Mouse (Mus musculus): Measurements from ENCODE around the gene Olfr970. TPM values are rescaled to one million over a fixed set of nuclear protein-coding genes. Genes with fewer than 3 reads are reported as not detected.
"Not testable (repeated sequence)": the region's sequence is repeated elsewhere in the genome, so short reads cannot be mapped to it uniquely, and the experiment has no call there.

Olfr970 gene
- not detected for polyA plus RNA-seq (2012; fragmentation: generic; extraction: Trizol)
- long read RNA-seq, experiment 1 = 0 reads
- long read RNA-seq, experiment 2 = 0 reads

GRCm38 (mm10) chr9:39808560-39808959 lies at the start of gene Olfr970:
Olfr970 (plus strand) TSS chr9:39808860.
- no peaks in the 10 kb centered on the region for H3K36me3 ChIP-seq (ENCODE audit: control insufficient read depth, insufficient read depth)
- no peaks in the 10 kb centered on the region for H3K79me2 ChIP-seq (ENCODE audit: control insufficient read depth, insufficient read depth)
- H3K4me3 ChIP-seq (ENCODE audit: insufficient read depth, poor library complexity, severe bottlenecking) = no peak within 1 kb of the TSS
- TF ChIP-seq CTCF (IDR thresholded peaks at IDR 0.05; ENCODE audit: control insufficient read depth, insufficient read depth, insufficient read length) (no peak), CEBPB (IDR thresholded peaks at IDR 0.05; ENCODE audit: low read depth) (no peak), MYOG (IDR thresholded peaks at IDR 0.05; ENCODE audit: control insufficient read depth, extremely low read depth, insufficient read length) (no peak), MAX (IDR thresholded peaks at IDR 0.05) (no peak), USF1 (IDR thresholded peaks at IDR 0.05; ENCODE audit: low read depth) (no peak), FOSL1 (IDR thresholded peaks at IDR 0.05; ENCODE audit: insufficient read depth, low read length, poor library complexity, severe bottlenecking) (no peak), MYOD1 (IDR thresholded peaks at IDR 0.05; ENCODE audit: control insufficient read depth, insufficient read length, low read depth) (no peak)
- no peaks in the 10 kb centered on the region for H3K79me3 ChIP-seq (ENCODE audit: low read depth)
- H3ac ChIP-seq (ENCODE audit: control insufficient read depth, insufficient read length, low read depth) = no peak within 1 kb of the TSS
- H3K27me3 ChIP-seq (ENCODE audit: control insufficient read depth, insufficient read depth, insufficient read length) = no peaks in the 10 kb centered on the region

DNA sequence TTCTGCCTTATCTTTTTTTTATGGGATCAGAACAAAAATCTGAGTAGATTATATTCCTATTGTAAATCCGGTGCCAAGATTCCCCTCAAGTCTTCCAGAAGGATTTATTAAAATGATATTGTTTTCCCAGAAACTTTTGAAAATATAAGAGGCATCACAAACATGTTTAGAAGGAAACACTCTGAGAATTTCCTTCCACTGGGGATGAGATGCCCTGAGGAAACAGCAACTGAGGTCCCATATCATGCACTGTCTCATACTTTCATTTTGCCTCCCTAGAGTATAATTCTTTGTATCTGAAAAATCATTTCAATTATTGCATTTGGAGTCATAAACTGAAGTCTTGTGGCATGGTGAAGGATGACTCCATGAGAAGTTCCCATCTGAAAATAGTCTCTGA lies 25.5 kb upstream of the Olfr970 start, which contains the start of gene Olfr968:
TSS of gene Olfr968 (minus strand) at position 101 of the 400 bp plus-strand sequence.
- Histone ChIP-seq H3K79me2 (ENCODE audit: control insufficient read depth, insufficient read depth) (no peaks in the 10 kb centered on the region), H3K4me3 (ENCODE audit: insufficient read depth, poor library complexity, severe bottlenecking) (no peak within 1 kb of the TSS), H3ac (ENCODE audit: control insufficient read depth, insufficient read length, low read depth) (no peak within 1 kb of the TSS), H3K79me3 (ENCODE audit: low read depth) (no peaks in the 10 kb centered on the region), H3K36me3 (ENCODE audit: control insufficient read depth, insufficient read depth) (no peaks in the 10 kb centered on the region), H3K27me3 (ENCODE audit: control insufficient read depth, insufficient read depth, insufficient read length) (no peaks in the 10 kb centered on the region)
- TF ChIP-seq MYOD1 (IDR thresholded peaks at IDR 0.05; ENCODE audit: control insufficient read depth, insufficient read length, low read depth) (no peak), CEBPB (IDR thresholded peaks at IDR 0.05; ENCODE audit: low read depth) (no peak), FOSL1 (IDR thresholded peaks at IDR 0.05; ENCODE audit: insufficient read depth, low read length, poor library complexity, severe bottlenecking) (no peak), USF1 (IDR thresholded peaks at IDR 0.05; ENCODE audit: low read depth) (no peak), MYOG (IDR thresholded peaks at IDR 0.05; ENCODE audit: control insufficient read depth, extremely low read depth, insufficient read length) (no peak), CTCF (IDR thresholded peaks at IDR 0.05; ENCODE audit: control insufficient read depth, insufficient read depth, insufficient read length) (no peak), MAX (IDR thresholded peaks at IDR 0.05) (no peak)

DNA sequence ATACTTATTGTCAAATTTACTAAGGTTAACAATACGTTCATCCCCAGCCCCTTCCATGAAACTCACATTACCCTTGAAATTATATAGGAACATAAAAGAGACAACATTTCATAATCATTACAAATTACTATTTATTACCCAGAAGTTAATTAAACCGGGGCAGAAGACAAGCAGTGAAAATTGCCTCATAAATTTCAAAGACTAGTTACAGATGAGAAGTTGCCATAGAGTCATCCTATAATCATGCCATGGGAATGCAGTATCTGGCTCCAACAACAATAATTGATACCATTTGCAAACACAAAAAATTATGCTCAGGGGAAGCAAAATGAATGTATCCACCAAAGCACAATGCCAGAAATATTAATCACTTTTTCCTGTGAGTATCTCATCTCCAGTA lies 18.1 kb upstream of the Olfr970 start, which contains the start of gene Olfr969:
TSS of gene Olfr969 (plus strand) at position 388 of the 400 bp plus-strand sequence.
- no peak for TF ChIP-seq CEBPB (IDR thresholded peaks at IDR 0.05; ENCODE audit: low read depth)
- TF ChIP-seq CTCF (IDR thresholded peaks at IDR 0.05; ENCODE audit: control insufficient read depth, insufficient read depth, insufficient read length) = no peak
- TF ChIP-seq MYOD1 (IDR thresholded peaks at IDR 0.05; ENCODE audit: control insufficient read depth, insufficient read length, low read depth) = no peak
- TF ChIP-seq MYOG (IDR thresholded peaks at IDR 0.05; ENCODE audit: control insufficient read depth, extremely low read depth, insufficient read length) = no peak
- TF ChIP-seq FOSL1 (IDR thresholded peaks at IDR 0.05; ENCODE audit: insufficient read depth, low read length, poor library complexity, severe bottlenecking) = no peak
- no peak for TF ChIP-seq MAX (IDR thresholded peaks at IDR 0.05)
- TF ChIP-seq USF1 (IDR thresholded peaks at IDR 0.05; ENCODE audit: low read depth) = no peak
- H3ac ChIP-seq (ENCODE audit: control insufficient read depth, insufficient read length, low read depth) = no peak within 1 kb of the TSS
- H3K79me2 ChIP-seq (ENCODE audit: control insufficient read depth, insufficient read depth) = no peaks in the 10 kb centered on the region
- H3K27me3 ChIP-seq (ENCODE audit: control insufficient read depth, insufficient read depth, insufficient read length) = no peaks in the 10 kb centered on the region
- no peaks in the 10 kb centered on the region for H3K36me3 ChIP-seq (ENCODE audit: control insufficient read depth, insufficient read depth)
- H3K4me3 ChIP-seq (ENCODE audit: insufficient read depth, poor library complexity, severe bottlenecking) = no peak within 1 kb of the TSS
- H3K79me3 ChIP-seq (ENCODE audit: low read depth) = no peaks in the 10 kb centered on the region

DNA sequence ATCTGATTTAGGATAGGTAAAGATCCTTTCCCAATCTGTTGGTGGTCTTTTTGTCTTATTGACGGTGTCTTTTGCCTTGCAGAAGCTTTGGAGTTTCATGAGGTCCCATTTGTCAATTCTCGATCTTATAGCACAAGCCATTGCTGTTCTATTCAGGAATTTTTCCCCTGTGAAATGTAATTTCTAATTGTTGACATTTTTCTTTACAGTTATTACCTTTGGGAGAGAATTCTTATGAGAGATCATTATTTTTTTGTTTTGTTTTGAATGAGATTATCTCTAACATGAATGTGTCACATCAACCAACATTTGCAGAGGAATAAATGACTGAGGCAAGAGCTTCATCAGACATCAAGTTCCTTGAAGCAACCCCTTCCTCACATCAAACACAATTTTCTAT lies 27.9 kb downstream of the Olfr970 start, which contains the start of gene Olfr971:
TSS of gene Olfr971 (plus strand) at position 301 of the 400 bp plus-strand sequence.
- not testable (repeated sequence) for H3K79me3 ChIP-seq (ENCODE audit: low read depth); H3K36me3 ChIP-seq (ENCODE audit: control insufficient read depth, insufficient read depth); H3K27me3 ChIP-seq (ENCODE audit: control insufficient read depth, insufficient read depth, insufficient read length); H3ac ChIP-seq (ENCODE audit: control insufficient read depth, insufficient read length, low read depth); H3K4me3 ChIP-seq (ENCODE audit: insufficient read depth, poor library complexity, severe bottlenecking); H3K79me2 ChIP-seq (ENCODE audit: control insufficient read depth, insufficient read depth)

- Histone ChIP-seq H3K27me3 (ENCODE audit: control insufficient read depth, insufficient read depth, insufficient read length) (no peaks in the 10 kb centered on the region), H3K79me2 (ENCODE audit: control insufficient read depth, insufficient read depth) (no peaks in the 10 kb centered on the region), H3K4me3 (ENCODE audit: insufficient read depth, poor library complexity, severe bottlenecking) (no peak within 1 kb of the TSS), H3K79me3 (ENCODE audit: low read depth) (no peaks in the 10 kb centered on the region), H3ac (ENCODE audit: control insufficient read depth, insufficient read length, low read depth) (no peak within 1 kb of the TSS), H3K36me3 (ENCODE audit: control insufficient read depth, insufficient read depth) (no peaks in the 10 kb centered on the region)
- TF ChIP-seq CEBPB (IDR thresholded peaks at IDR 0.05; ENCODE audit: low read depth) = no peak
- no peak for TF ChIP-seq CTCF (IDR thresholded peaks at IDR 0.05; ENCODE audit: control insufficient read depth, insufficient read depth, insufficient read length)
- TF ChIP-seq FOSL1 (IDR thresholded peaks at IDR 0.05; ENCODE audit: insufficient read depth, low read length, poor library complexity, severe bottlenecking) = no peak
- no peak for TF ChIP-seq USF1 (IDR thresholded peaks at IDR 0.05; ENCODE audit: low read depth)
- no peak for TF ChIP-seq MYOD1 (IDR thresholded peaks at IDR 0.05; ENCODE audit: control insufficient read depth, insufficient read length, low read depth)
- no peak for TF ChIP-seq MAX (IDR thresholded peaks at IDR 0.05)
- no peak for TF ChIP-seq MYOG (IDR thresholded peaks at IDR 0.05; ENCODE audit: control insufficient read depth, extremely low read depth, insufficient read length)
Observed at GRCm38 (mm10) chr9:39866122-39866521, 57.5 kb downstream of the Olfr970 start, which contains the start of gene Olfr972. Olfr972 (plus strand) TSS chr9:39866422.

Other genes with a start within 250 kb of the Olfr970 start
- gene Olfr959, start 233.3 kb upstream of the Olfr970 start, polyA plus RNA-seq (2012; fragmentation: generic; extraction: Trizol) = not detected
- not detected for gene AW551984, start 204.5 kb upstream of the Olfr970 start, polyA plus RNA-seq (2012; fragmentation: generic; extraction: Trizol)
- not detected for gene Olfr148, start 198.2 kb upstream of the Olfr970 start, polyA plus RNA-seq (2012; fragmentation: generic; extraction: Trizol)
- not detected for gene Olfr960, start 187.5 kb upstream of the Olfr970 start, polyA plus RNA-seq (2012; fragmentation: generic; extraction: Trizol)
- gene Olfr961, start 163.8 kb upstream of the Olfr970 start, polyA plus RNA-seq (2012; fragmentation: generic; extraction: Trizol) = not detected
- gene Olfr963, start 141.7 kb upstream of the Olfr970 start, polyA plus RNA-seq (2012; fragmentation: generic; extraction: Trizol) = not detected
- gene Olfr149, start 101.7 kb upstream of the Olfr970 start, polyA plus RNA-seq (2012; fragmentation: generic; extraction: Trizol) = 0.04 TPM
- gene Olfr965, start 97.5 kb upstream of the Olfr970 start, polyA plus RNA-seq (2012; fragmentation: generic; extraction: Trizol) = not detected
- gene Olfr150, start 77.9 kb upstream of the Olfr970 start, polyA plus RNA-seq (2012; fragmentation: generic; extraction: Trizol) = not detected
- gene Olfr967, start 62.6 kb upstream of the Olfr970 start, polyA plus RNA-seq (2012; fragmentation: generic; extraction: Trizol) = not detected
- gene Olfr968, start 25.6 kb upstream of the Olfr970 start, polyA plus RNA-seq (2012; fragmentation: generic; extraction: Trizol) = not detected
- not detected for gene Olfr969, start 17.9 kb upstream of the Olfr970 start, polyA plus RNA-seq (2012; fragmentation: generic; extraction: Trizol)
- not detected for gene Olfr971, start 28.0 kb downstream of the Olfr970 start, polyA plus RNA-seq (2012; fragmentation: generic; extraction: Trizol)
- gene Olfr972, start 57.6 kb downstream of the Olfr970 start, polyA plus RNA-seq (2012; fragmentation: generic; extraction: Trizol) = not detected
- gene Olfr229, start 98.5 kb downstream of the Olfr970 start, polyA plus RNA-seq (2012; fragmentation: generic; extraction: Trizol) = not detected
- not detected for gene Olfr974, start 128.6 kb downstream of the Olfr970 start, polyA plus RNA-seq (2012; fragmentation: generic; extraction: Trizol)
- not detected for gene Olfr975, start 143.2 kb downstream of the Olfr970 start, polyA plus RNA-seq (2012; fragmentation: generic; extraction: Trizol)
- gene Olfr976, start 152.3 kb downstream of the Olfr970 start, polyA plus RNA-seq (2012; fragmentation: generic; extraction: Trizol) = not detected
- gene Olfr978, start 183.3 kb downstream of the Olfr970 start, polyA plus RNA-seq (2012; fragmentation: generic; extraction: Trizol) = not detected
- not detected for gene Olfr979, start 194.6 kb downstream of the Olfr970 start, polyA plus RNA-seq (2012; fragmentation: generic; extraction: Trizol)
- not detected for gene Olfr980, start 200.7 kb downstream of the Olfr970 start, polyA plus RNA-seq (2012; fragmentation: generic; extraction: Trizol)
- gene Olfr981, start 212.6 kb downstream of the Olfr970 start, polyA plus RNA-seq (2012; fragmentation: generic; extraction: Trizol) = not detected